Comparison of ENCODE assay signal across 22 mouse cellular contexts in the genomic region with DNA sequence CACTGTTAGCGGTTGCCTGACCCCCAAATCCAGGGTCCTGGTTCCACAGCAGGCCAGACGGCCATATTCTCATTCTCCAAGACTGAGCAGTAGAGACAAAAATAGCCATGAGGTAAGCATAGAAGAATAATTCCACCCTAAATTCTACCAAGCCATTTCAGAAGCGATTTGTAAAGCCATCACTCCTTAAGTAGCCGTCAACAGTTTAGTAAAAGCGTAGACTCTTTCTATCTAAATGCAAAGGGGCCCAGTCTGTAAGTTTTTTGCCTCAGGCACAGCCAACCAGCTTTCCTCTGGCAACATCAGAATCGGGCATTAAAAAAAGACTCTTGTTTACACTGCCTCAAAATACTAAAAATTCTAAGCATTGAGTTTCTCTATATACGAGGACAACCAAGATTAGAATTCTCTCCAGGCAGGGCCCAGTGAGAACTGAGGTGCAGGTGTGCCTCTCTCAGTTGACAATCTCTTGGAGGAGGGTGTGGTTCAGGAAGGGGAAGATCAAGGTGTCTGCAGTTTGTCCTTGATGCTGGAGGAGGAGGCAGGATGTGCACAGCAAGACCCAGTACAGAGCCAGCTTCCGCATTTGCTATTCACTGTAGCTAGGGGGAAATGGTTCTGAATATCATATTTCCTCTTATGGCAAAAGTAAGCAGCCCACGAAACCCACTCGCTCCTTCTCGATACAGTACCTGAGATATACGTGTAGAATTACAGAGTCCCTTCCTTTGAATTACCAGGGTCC. TPM values are rescaled to one million over a fixed set of nuclear protein-coding genes. Genes with fewer than 3 reads are reported as not detected.
DNase-seq lines count a peak whose midpoint lies in the region; ATAC-seq lines count a peak whose summit lies in the region.
"Had no signal": no experiment of that assay in that cellular context is flagged by ENCODE, and none has a peak within 500 bp of the region (broad histone marks: within the 10 kb centered on the region; RNA-seq: fewer than 3 reads in every experiment).

No protein-coding gene starts in this region.

- peak; percentile 60; the same call in 1 of the 2 replicates for ATAC-seq in common myeloid progenitor, adult 5-6 weeks (replicated peaks; ENCODE audit: low read depth, poor library complexity, severe bottlenecking)
- no peak for ATAC-seq in midbrain, embryonic 13.5 days
- ATAC-seq in erythroblast, adult 5-6 weeks (replicated peaks; ENCODE audit: low FRiP score, poor library complexity, severe bottlenecking), result no peak
- ATAC-seq: liver, postnatal 0 days; Patski had no signal

- no peak overlapping the region for H3K27ac ChIP-seq in midbrain, embryonic 13.5 days
- H3K27ac ChIP-seq in midbrain, embryonic 10.5 days (replicated peaks), result no peak overlapping the region
- H3K27ac ChIP-seq: embryonic facial prominence, embryonic 13.5 days; heart, embryonic 15.5 days; hindbrain, embryonic 13.5 days; kidney, postnatal 0 days; limb, embryonic 15.5 days had no signal

- H3K4me3 ChIP-seq in midbrain, embryonic 13.5 days (replicated peaks), result no peak overlapping the region
- no peak overlapping the region for H3K4me3 ChIP-seq in midbrain, embryonic 10.5 days
- H3K4me3 ChIP-seq: embryonic facial prominence, embryonic 13.5 days; heart, embryonic 15.5 days; hindbrain, embryonic 13.5 days; limb, embryonic 15.5 days had no signal

- H3K36me3 ChIP-seq in splenic B cell, adult 2 months (ENCODE audit: control insufficient read depth, insufficient read depth, low read length, poor library complexity, severe bottlenecking), result no peaks in the 10 kb centered on the region
- H3K36me3 ChIP-seq in midbrain, embryonic 13.5 days, result no peaks in the 10 kb centered on the region
- no peaks in the 10 kb centered on the region for H3K36me3 ChIP-seq in midbrain, embryonic 10.5 days
- H3K36me3 ChIP-seq: embryonic facial prominence, embryonic 13.5 days; heart, embryonic 15.5 days; hindbrain, embryonic 13.5 days; limb, embryonic 15.5 days had no signal

- H3K4me1 ChIP-seq in midbrain, embryonic 13.5 days (replicated peaks), result peaks cover 5% of the 10 kb centered on the region
- peaks cover 9% of the 10 kb centered on the region for H3K4me1 ChIP-seq in midbrain, embryonic 10.5 days
- H3K4me1 ChIP-seq: embryonic facial prominence, embryonic 13.5 days; limb, embryonic 15.5 days had no signal

- no peaks in the 10 kb centered on the region for H3K27me3 ChIP-seq in splenic B cell, adult 2 months (ENCODE audit: control insufficient read depth, insufficient read depth, low read length, poor library complexity, severe bottlenecking)
- no peaks in the 10 kb centered on the region for H3K27me3 ChIP-seq in midbrain, embryonic 13.5 days
- H3K27me3 ChIP-seq in midbrain, embryonic 10.5 days (ENCODE audit: low read depth, poor library complexity, severe bottlenecking), result no peaks in the 10 kb centered on the region
- H3K27me3 ChIP-seq: embryonic facial prominence, embryonic 13.5 days; heart, embryonic 15.5 days; limb, embryonic 15.5 days had no signal

- no peaks in the 10 kb centered on the region for H3K9me3 ChIP-seq in midbrain, embryonic 13.5 days
- no peaks in the 10 kb centered on the region for H3K9me3 ChIP-seq in midbrain, embryonic 10.5 days (replicated peaks)
- H3K9me3 ChIP-seq: embryonic facial prominence, embryonic 13.5 days; heart, embryonic 15.5 days; hindbrain, embryonic 13.5 days; limb, embryonic 15.5 days had no signal

- 89% methylated on average over 12 of the region's 12 CpGs for WGBS in midbrain, embryonic 13.5 days
- WGBS in midbrain, embryonic 10.5 days, result 88% methylated on average over 12 of the region's 12 CpGs

- H3K4me2 ChIP-seq in midbrain, embryonic 13.5 days (replicated peaks), result no peak overlapping the region
- H3K4me2 ChIP-seq: embryonic facial prominence, embryonic 13.5 days; heart, embryonic 15.5 days; hindbrain, embryonic 13.5 days; limb, embryonic 15.5 days had no signal

- H3K9ac ChIP-seq in midbrain, embryonic 13.5 days (replicated peaks), result no peak overlapping the region
- H3K9ac ChIP-seq: embryonic facial prominence, embryonic 13.5 days; heart, embryonic 15.5 days; hindbrain, embryonic 13.5 days; limb, embryonic 15.5 days; liver, postnatal 0 days had no signal

- peak; percentile 13 for DNase-seq in 416B (ENCODE audit: low read depth)
- peak; percentile 57 for DNase-seq in CD4-positive helper T cell, adult 2 months (ENCODE audit: low read depth, low spot score)
- peak; percentile 28 for DNase-seq in splenic B cell, adult 2 months (ENCODE audit: low read depth, low spot score)
- no peak for DNase-seq in adrenal gland, postnatal 14 days
- no peak for DNase-seq in midbrain, embryonic 10.5 days (ENCODE audit: low spot score)
- DNase-seq: adrenal gland, adult 2 months; cerebellum, adult 11-12 months; cerebellum, postnatal 36 days; heart, adult 18-20 months; kidney, adult 11 months; liver, postnatal 0 days; lung, postnatal 14 days; right cerebral cortex, postnatal 25 days had no signal

RNA-seq across cellular contexts. Expression of gene Adar, which starts 42.1 kb away (rescaled TPM):
- 27.4 and 28.0 TPM in 2 replicates for total RNA-seq in common myeloid progenitor, adult 5-6 weeks (2017)
- polyA plus RNA-seq in midbrain, embryonic 13.5 days (2015; fragmentation: Nextera tagmentation; extraction: Ambion mirVana), result 22.1 and 23.2 TPM in 2 replicates
- 20.8 and 28.2 TPM in 2 replicates for total RNA-seq in adrenal gland, postnatal 14 days (2021)
- 23.8 and 32.9 TPM in 2 replicates for total RNA-seq in erythroblast, adult 5-6 weeks (2015; ENCODE audit: low replicate concordance)
- 71.8 and 72.0 TPM in 2 replicates for total RNA-seq in erythroblast, adult 5-6 weeks (2017; ENCODE audit: low replicate concordance)
- polyA plus RNA-seq in midbrain, embryonic 10.5 days (2016; fragmentation: Nextera tagmentation; extraction: Ambion mirVana), result 13.6 and 16.4 TPM in 2 replicates

Comparison
In these comparisons a context has a peak if more than half of its experiments do, and no peak if none do; other contexts are left out.
1. DNase-seq: peak in 416B (single experiment), CD4-positive helper T cell, adult 2 months (single experiment) and splenic B cell, adult 2 months (single experiment); none in adrenal gland, postnatal 14 days (single experiment) and midbrain, embryonic 10.5 days (single experiment).